Mouse (Mus musculus) induced T-regulatory cell, adult 2 months (primary cell): ENCODE measurements around the gene Slc7a7.

Source experiments
- DNase-seq: peaks from one replicate; pipeline ENCODE4 v3.0.0-alpha.2; 2012; ENCODE audit warnings: low read depth

Gene Slc7a7

GRCm38 (mm10) chr14:54328548-54328947 lies 89.0 kb downstream of the Slc7a7 start:
- peak; percentile 36 for DNase-seq

- DNase-seq: no peak
Measured at GRCm38 (mm10) chr14:54324486-54324885, 93.1 kb downstream of the Slc7a7 start.

GRCm38 (mm10) chr14:54321556-54322376 lies 95.8 kb downstream of the Slc7a7 start:
- DNase-seq: no peak
